Mouse (Mus musculus) left cerebral cortex, adult 2 months (tissue): ENCODE data around the gene Edem3. TPM values are rescaled to one million over a fixed set of nuclear protein-coding genes. Genes with fewer than 3 reads are reported as not detected.
"Not testable (repeated sequence)": the region's sequence is repeated elsewhere in the genome, so short reads cannot be mapped to it uniquely, and the experiment has no call there.

ENCODE experiments used
- DNase-seq, 2 experiments: peaks; one replicate each; pipeline ENCODE4 v3.0.0; 2021 to 2022; ENCODE audit warnings: low spot score in 2 of 2, mixed read lengths in 1 of 2; ENCODE audit errors: extremely low spot score in 1 of 2
- H3K27ac ChIP-seq: fragments of 200-600 bp; 2 replicates; pipeline ENCODE4 v1.8.1; 2022
- H3K4me3 ChIP-seq: fragments of 200-600 bp; 2 replicates; pipeline ENCODE4 v1.8.1; 2022
- CTCF ChIP-seq: fragments of 200-600 bp; IDR thresholded peaks from 2 replicates; pipeline ENCODE4 v1.8.1; 2022; ENCODE audit warnings: antibody characterized with exemption, mild to moderate bottlenecking, moderate library complexity
- intact Hi-C: fragments of 180-260 bp; cut with DNase I; formaldehyde crosslinking; loops from one replicate; pipeline ENCODE4 v1.15.1; 2025
- total RNA-seq, 2 experiments: library from RNA; stranded (reverse); gene quantifications; 2 replicates each; pipeline ENCODE4 v1.2.3; 2021

Gene Edem3
- total RNA-seq, 2 experiments from 2014 or later, result 38.0 to 39.6 TPM

DNA sequence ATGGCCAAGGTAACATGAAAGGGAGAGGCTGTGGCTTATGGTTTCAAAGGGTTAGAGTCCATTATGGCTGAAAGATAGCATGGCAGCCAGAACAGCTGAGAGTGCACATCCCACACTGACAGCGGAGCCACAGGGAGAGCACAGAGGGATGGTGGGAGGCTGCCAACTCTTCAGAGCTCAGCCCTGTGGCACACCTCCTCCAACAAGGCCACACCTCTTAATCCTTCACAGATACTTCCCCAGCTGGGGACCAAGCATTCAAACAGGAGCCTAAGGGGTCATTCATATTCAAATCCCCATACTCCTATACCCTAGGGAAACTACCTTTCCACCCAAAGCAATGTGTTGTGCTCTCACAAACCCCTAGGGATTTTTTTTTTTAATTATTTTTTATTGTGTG is 23.4 kb downstream of the Edem3 start:
- H3K27ac ChIP-seq, result no peak overlapping the region
- intact Hi-C loops, result no loop called here
- no peak for DNase-seq
- TF ChIP-seq CTCF, result no peak
- H3K4me3 ChIP-seq, result no peak overlapping the region

DNA sequence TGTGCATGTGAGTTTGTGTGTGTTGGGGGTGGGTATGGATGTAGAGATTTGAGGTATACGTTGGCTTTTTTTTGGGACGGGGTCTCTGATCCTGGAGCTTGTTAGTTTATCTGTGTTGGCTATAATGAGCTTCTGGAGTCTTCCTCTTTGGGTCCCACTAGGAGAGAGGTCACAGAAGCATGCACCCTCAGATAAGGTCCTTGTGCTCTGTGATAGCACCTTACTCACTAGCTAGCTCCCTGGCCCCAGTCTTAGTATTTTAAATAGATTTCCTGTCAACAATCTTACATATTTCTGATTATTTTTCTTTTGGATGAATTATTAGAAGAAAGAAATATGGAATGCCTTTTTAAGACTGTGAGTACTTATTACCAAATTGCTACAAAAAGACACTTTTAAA is 24.1 kb downstream of the Edem3 start:
- Histone ChIP-seq H3K4me3 (no peak overlapping the region), H3K27ac (no peak overlapping the region)
- no peak for TF ChIP-seq CTCF
- intact Hi-C loops, result no loop called here
- DNase-seq, result no peak

DNA sequence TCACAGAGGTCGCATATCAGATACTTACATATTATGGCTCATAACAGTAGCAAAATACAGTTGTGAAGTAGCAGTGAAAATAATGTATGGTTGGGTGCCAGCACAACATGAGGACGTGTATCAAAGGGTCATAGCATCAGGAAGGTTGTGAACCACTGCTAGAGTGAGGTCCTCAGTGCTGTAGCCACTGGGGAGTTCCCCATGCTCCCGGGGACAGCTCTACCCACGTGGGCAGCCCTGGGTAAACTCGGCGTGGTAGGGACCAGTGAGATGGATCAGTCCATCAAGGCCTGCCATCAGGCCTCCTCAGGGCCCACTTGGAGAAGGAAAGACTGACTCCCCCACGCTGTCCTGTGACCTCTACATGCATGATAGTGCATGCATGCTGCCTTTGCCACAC is 26.3 kb downstream of the Edem3 start:
- intact Hi-C loops, result no loop called here
- no peak for TF ChIP-seq CTCF
- no peak for DNase-seq

DNA sequence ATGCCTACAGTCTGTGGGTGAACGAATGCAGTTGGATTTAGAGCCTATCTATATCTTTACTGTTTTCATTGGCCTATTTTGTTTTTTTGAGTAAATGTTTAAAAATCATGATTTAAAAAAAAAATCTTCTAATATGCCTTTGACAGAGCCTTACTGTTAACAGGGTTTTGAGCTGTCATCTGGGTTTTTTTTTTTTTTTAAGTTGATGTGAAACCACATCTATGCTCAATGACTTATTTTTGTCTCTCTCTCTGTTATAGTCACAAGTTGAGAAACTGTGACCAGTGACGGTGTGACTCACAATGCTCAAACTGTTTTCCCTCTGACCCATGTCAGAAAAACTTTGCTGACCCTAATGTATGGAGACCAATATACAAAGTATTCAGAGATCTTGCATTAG is 28.2 kb downstream of the Edem3 start:
- no peak overlapping the region for H3K4me3 ChIP-seq
- intact Hi-C loops, result no loop called here

More for the DNA sequence above, 26.3 kb downstream of the Edem3 start:
- H3K4me3 ChIP-seq, result no peak overlapping the region
- no peak overlapping the region for H3K27ac ChIP-seq

DNA sequence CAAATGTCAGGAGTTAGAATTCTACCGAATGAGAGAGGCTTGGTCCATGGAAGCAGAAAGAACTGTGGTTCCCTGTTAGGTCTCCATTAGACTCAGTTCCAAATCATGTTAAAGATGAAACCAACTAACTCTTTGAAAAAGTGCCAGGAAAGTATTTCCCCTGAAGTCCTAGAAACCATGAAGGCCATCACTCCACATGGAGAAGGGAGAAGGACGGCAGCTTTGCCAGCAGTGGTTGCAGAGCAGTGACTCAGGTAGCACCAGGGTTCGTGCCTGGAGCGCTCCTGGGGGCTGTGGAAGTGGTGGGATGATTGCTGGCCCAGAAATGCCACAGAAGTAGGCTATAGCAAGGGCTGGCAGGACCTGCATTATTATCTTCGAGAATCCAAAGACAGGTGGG is 31.2 kb downstream of the Edem3 start:
- Histone ChIP-seq H3K4me3 (no peak overlapping the region), H3K27ac (no peak overlapping the region)
- TF ChIP-seq CTCF, result no peak
- intact Hi-C loops, result no loop called here
- DNase-seq, result no peak

More for the DNA sequence above, 28.2 kb downstream of the Edem3 start:
- H3K27ac ChIP-seq, result no peak overlapping the region
- TF ChIP-seq CTCF, result no peak
- no peak for DNase-seq

DNA sequence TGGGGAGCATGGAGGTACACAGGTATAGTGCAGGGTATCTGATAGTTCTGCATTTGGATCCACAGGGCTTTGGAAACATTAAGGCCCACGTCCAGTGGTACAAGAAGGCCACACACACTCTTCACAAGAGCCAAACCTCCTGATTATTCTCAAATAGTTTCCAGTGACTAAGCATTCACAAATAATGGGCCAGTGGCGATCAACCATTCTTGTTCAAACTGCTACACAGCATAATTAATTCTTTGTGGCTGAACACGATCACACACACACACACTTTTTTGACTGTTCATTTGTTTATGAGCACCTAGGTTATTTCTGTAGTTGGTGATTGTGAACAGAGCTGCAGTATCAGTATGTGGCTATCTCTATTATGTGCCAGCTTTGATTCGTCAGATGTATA is 34.0 kb downstream of the Edem3 start:
- Histone ChIP-seq H3K4me3 (no peak overlapping the region), H3K27ac (no peak overlapping the region)
- intact Hi-C loops, result no loop called here
- no peak for TF ChIP-seq CTCF
- no peak for DNase-seq

DNA sequence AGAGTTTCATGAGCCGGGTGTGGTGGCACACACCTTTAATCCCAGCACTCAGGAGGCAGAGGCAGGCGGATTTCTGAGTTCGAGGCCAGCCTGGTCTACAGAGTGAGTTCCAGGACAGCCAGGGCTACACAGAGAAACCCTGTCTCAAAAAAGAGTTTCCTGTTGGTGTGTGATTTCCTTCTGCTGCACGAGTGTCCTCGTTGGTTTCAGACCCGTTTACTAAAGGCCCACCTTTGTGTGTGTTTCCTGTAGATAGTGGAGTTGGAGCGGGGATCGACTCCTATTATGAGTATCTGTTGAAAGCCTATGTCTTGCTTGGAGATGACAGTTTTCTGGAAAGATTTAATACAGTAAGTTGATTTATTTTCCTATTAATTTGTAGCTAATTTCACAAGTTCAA is 36.9 kb downstream of the Edem3 start:
- H3K4me3 ChIP-seq, intact Hi-C loops, H3K27ac ChIP-seq, DNase-seq: not testable (repeated sequence)

DNA sequence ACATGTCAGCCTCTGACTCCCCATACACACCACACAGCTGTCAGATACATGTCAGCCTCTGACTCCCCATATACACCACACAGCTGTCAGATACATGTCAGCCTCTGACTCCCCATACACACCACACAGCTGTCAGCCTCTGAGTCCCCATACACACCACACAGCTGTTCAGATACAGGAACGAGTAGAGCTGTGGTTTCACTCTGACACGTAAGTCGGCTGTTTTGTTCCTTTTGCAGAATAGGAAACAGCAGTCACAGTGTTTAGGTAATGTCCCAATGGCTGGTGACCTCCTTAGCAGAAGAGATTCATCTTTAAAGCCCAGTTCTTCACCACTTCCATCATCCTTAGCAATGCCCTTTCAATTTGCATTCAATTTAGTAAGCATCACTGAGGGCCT is 47.6 kb downstream of the Edem3 start:
- H3K4me3 ChIP-seq, intact Hi-C loops, DNase-seq, H3K27ac ChIP-seq: not testable (repeated sequence)

DNA sequence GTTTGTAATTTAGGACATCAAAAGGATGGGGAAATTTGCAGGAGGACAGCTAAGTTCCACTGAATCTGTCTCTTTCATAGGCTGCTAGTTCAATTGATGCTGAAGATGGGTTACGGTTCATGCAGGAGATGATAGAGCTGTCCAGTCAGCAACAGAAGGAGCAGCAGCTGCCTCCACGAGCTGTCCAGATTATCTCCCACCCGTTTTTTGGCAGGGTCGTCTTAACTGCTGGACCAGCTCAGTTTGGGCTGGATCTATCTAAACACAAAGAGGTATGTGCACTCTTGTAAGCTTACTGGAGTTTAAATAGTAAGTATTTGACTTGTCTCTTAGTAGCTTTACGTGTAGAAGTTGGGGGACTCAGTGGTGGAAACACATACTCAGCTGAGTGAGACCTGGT is 52.1 kb downstream of the Edem3 start:
- Histone ChIP-seq H3K27ac (no peak overlapping the region), H3K4me3 (no peak overlapping the region)
- no peak for DNase-seq
- intact Hi-C loops, result no loop called here
- no peak for TF ChIP-seq CTCF

DNA sequence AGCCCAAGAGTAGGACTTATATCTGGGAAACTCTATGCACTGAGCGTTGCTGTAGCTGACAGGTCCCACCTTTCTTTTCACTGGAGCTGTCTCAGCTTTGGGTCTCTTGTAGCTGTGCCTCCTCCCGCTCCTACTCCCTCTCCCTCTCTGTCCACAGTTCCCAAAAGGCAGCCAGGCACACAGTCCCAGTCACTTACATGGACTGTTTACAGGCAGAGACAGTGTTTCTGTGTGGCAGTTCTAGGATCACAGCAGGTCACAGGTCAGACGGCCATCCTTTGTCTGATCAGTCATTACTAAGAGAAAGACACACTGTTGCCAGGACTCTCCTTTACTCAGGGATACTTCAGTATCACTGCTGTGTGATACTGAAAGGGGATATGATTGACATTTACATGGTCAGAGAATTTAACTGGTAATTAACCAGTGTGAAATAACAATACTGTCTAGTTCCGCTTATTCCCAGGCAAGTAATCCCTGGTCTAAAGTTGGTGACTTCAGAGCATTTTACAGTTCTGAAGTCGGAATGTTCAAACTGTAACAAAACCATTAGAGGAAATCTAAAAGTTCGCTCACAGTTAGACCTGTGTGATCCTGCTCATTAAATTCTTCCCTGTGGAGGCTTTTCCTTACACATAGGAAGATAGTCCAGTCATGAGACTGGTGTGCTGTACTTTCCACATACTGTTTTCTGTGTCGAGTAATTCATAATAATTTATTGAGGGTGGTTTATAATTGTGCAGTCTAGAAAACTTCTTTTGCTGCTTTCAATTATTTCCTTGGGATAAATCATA is 55.7 kb downstream of the Edem3 start:
- no peak overlapping the region for H3K4me3 ChIP-seq
- no peak for TF ChIP-seq CTCF
- no peak for DNase-seq
- H3K27ac ChIP-seq, result no peak overlapping the region
- intact Hi-C loops, result no loop called here

DNA sequence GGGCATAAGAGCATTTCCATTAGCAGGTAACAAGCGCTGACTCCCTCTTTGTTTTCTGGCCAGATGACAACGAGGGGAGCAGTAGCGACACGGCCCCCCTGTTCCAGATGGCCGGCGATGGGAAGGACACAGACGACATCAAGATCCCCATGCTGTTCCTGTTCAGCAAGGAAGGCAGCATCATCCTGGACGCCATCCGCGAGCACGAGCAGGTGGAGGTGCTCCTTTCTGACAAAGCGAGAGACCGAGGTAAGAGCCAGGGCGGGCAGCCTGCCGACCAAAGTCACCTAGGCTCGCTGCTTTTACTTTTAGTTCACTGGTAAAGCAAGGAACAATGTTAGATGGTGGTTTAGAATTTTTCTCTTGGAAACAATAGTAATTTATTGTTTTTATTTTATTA is 56.3 kb downstream of the Edem3 start:
- H3K27ac ChIP-seq, result no peak overlapping the region
- no peak overlapping the region for H3K4me3 ChIP-seq
- TF ChIP-seq CTCF, result no peak
- no peak for DNase-seq
- intact Hi-C loops, result no loop called here

DNA sequence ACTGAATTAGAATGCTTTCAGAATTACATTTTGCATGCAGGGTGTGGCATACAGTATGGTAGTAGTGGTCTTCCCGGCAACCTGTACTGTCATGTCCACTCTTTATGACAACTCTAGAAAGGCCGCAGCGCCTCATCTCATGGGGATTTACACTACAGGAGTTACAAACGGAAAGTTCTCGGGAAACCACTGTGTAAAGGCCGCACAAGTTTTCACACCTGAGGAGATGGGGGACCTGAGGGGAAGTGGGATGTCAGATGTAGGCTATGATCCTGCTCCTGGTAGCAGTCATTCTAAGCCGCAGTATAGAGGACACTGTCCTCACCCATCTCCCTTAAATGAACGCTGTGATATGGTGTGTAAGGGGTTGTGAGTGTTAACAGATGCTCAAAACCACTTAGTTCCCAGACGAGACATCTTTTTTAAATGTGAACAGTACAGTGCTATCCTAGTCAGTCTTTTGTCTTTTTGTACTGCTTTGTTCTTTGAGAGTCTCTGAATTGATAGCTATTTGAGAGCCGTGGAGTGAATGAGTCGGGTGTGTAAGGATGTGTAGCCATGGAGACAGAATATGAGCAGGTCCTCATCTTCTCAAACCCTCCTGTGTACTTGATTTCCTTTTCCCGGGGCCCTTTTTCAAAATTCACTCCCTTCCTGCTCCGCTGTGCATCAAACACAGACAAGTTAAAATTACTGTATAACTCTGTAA is 57.0 kb downstream of the Edem3 start:
- no peak overlapping the region for H3K27ac ChIP-seq

DNA sequence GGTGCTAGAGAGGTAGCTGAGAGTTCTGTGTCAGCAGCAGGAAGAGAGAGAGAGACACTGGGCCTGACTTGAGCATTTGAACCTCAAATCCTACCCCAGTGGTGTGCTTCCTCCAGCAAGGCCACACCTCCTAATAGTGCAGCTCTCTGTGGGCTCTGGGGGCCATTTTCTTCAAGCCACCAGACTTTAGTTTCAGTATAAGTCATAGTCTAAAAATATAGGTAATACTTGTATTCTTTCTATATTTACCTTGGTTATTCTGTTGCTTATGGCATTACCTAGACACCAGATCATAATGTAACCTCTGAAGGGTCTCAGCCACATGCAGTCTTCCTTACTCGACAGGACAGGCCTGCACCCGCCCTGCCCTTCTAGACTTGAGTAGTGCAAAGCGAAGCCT is 60.9 kb downstream of the Edem3 start:
- TF ChIP-seq CTCF, result no peak
- Histone ChIP-seq H3K27ac (no peak overlapping the region), H3K4me3 (no peak overlapping the region)
- no peak for DNase-seq
- intact Hi-C loops, result loop anchor here (5.0 kb wide), 1 partner anchor 696 kb away; no protein-coding TSS in a partner anchor

More for the DNA sequence above, 57.0 kb downstream of the Edem3 start:
- intact Hi-C loops, result no loop called here
- no peak for TF ChIP-seq CTCF
- DNase-seq, result no peak
- H3K4me3 ChIP-seq, result no peak overlapping the region
